Mouse (Mus musculus) left cerebral cortex, postnatal 14 days (tissue): ENCODE measurements around the gene Sdhc. TPM values are rescaled to one million over a fixed set of nuclear protein-coding genes. Genes with fewer than 3 reads are reported as not detected.
A peak's percentile ranks its signal among the peaks of the same experiment; 100 is the strongest.

Experiments used
- DNase-seq, 2 experiments: peaks; one replicate each; pipeline ENCODE4 v3.0.0; 2021 to 2022; ENCODE audit warnings: low spot score in 2 of 2, mixed read lengths in 1 of 2
- intact Hi-C: fragments of 180-260 bp; cut with DNase I; formaldehyde crosslinking; loops from one replicate; pipeline ENCODE4 v1.15.1; 2025
- total RNA-seq, 2 experiments: library from RNA; stranded (reverse); gene quantifications; 2 replicates each; pipeline ENCODE4 v1.2.3; 2021

The Sdhc gene
- total RNA-seq, 2 experiments from 2014 or later: 211 to 216 TPM

DNA sequence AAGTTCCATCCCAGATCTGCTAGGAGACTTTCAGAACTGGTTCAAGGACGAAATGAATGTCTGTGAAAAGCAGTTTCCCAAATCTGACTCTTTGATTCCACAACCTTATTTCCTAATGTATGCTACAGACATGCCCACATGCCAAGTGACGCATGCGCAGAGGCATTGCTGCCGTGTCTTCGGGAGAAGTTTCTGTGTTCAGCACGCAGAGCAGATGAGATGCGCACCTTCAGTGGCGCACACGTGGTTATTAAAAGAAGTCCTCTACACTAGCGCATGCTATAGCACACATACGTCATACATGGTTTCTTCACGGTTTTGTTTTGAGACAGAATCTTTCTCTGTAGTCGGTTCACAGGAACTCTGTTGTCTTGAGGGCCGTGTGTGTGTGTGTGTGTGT lies 31.0 kb downstream of the Sdhc start:
- intact Hi-C loops: loop anchor here (2.0 to 10.0 kb wide), 2 partner anchors 101 to 135 kb away; partner anchors contain the start of genes Adamts4 and Ndufs2
- no peak for DNase-seq

DNA sequence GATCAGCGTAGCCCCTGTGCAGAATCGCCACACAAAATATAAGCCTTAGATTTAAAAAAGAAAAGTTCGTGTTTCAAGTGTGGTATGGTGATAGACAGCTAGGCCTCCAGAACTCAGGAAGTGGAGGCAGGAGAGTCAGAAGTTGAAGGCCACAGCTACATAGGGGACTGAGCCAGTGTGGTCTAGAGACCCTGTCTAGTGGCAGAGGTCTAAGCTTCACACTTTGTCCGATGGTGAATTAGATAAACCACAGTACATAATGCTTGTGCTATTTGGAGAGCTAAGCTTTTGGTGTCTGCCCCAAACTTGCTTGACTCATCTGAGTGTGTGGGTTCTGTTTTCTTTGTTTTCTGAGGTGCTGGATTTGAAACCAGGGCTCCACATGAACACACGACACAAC lies 31.4 kb downstream of the Sdhc start:
- intact Hi-C loops: loop anchor here (2.0 to 10.0 kb wide), 2 partner anchors 102 to 136 kb away; partner anchors contain the start of genes Adamts4 and Ndufs2
- DNase-seq: no peak

DNA sequence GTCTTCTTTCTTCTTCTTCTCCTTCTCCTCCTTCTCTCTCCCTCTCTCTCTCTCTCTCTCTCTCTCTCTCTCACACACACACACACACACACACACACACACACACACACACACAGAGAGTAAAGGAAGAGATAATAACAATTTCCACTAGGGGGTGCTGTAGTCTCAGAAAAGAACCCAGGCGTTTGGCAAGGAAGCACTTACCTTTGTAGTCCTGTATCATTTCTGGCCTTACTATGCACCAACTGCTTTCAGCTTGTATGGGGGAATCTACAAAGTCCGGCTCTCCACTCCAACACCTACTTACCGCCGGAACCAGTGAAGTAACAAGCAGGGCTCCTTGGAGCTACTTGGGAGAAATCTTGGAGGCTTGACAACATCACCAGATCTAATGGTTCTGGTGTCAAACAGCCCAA lies 32.1 kb downstream of the Sdhc start:
- intact Hi-C loops: loop anchor here (2.0 to 10.0 kb wide), 2 partner anchors 103 to 137 kb away; partner anchors contain the start of genes Adamts4 and Ndufs2
- peak; percentile 77 to 89 for DNase-seq

DNA sequence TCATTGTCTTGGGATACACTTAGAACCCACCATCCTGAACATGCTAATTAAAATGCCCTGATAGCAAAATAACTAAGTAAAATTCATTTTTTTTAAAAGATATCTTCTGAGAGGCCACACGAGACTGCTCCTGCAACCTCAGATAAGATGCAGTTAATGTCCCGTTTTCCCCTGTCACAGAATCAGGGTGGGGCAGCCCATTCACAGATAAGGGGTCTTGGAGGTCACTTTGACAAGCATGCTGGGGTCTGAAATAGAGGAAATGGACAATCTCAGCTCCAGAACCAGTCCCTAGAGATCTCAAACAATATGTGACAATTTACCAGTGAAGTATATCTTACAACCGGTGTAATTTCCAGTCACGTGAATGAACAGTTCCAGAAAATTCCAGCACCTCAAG lies 34.1 kb downstream of the Sdhc start:
- intact Hi-C loops: loop anchor here (10.0 kb wide), 1 partner anchor 139 kb away; the partner anchor contains the start of genes Adamts4 and Ndufs2
- no peak for DNase-seq

DNA sequence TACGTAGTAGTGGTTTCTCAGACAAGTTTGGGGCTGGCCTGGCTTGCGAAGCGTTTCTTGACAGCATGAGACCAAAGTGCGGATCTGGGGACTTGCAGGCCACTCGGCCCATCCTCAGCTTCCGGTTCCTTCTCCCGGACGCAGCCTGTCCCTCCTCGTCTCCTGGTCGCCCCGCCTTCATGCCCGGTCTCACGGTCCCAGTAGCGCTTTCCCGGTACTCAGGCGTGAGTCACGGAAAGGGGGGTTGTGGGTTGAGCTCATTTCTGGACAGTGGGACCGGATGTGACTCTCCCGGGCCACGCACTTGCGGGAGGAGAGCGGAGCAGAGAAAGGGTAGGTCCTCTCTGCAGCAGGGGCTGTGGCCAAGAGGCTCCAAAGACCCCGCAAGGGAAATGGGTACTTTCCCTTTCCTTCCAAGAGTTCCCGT lies 36.5 kb downstream of the Sdhc start, which contains the start of gene Cfap126:
Gene Cfap126 (plus strand): TSS at position 46 of the 427 bp plus-strand sequence.
- DNase-seq: peak; percentile 34 to 37
- intact Hi-C loops: loop anchor here (10.0 kb wide), 1 partner anchor 141 kb away; the partner anchor contains the start of genes Adamts4 and Ndufs2

- intact Hi-C loops: loop anchor here (10.0 kb wide), 1 partner anchor 142 kb away; the partner anchor contains the start of genes Adamts4 and Ndufs2
- no peak for DNase-seq
Measured at GRCm38 (mm10) chr1:171112986-171113385, 37.4 kb downstream of the Sdhc start.

DNA sequence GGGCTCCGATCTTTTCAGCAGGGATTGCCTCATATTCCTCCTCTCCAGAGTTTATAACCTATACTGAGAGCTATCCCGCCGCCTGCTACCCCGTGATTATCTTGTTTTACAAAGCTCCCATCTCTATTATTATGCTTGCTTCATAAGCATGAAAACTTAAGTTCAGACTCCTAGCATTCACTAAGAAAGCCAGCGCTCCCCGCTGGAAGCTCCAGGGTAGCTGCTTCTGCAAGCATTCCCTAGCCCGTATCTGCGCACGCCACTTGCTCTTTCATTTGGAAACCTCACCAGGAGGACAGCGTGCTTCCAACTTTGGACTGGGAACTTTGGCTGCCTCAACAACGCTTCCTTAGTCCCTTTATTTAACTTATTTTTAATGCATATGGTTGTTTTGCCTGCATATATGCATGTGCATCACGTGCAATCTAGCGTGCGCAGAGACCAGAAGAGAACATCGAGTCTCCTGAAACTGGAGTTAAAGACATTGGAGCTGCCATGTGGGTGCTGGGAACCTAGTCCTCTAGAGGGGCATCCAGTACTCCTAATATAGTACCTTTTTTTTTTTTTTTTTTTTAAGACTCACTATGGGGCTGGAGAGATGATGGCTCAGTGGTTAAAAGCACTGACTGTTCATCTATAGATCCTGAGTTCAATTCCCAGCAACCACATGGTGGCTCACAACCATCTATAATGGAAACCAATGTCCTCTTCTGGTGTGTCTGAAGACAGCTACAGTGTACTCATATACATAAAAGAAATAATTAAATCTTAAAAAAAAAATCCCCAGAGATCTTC lies 38.4 kb downstream of the Sdhc start:
- intact Hi-C loops: loop anchor here (10.0 kb wide), 1 partner anchor 143 kb away; the partner anchor contains the start of genes Adamts4 and Ndufs2
- DNase-seq: peak; percentile 41 to 48

DNA sequence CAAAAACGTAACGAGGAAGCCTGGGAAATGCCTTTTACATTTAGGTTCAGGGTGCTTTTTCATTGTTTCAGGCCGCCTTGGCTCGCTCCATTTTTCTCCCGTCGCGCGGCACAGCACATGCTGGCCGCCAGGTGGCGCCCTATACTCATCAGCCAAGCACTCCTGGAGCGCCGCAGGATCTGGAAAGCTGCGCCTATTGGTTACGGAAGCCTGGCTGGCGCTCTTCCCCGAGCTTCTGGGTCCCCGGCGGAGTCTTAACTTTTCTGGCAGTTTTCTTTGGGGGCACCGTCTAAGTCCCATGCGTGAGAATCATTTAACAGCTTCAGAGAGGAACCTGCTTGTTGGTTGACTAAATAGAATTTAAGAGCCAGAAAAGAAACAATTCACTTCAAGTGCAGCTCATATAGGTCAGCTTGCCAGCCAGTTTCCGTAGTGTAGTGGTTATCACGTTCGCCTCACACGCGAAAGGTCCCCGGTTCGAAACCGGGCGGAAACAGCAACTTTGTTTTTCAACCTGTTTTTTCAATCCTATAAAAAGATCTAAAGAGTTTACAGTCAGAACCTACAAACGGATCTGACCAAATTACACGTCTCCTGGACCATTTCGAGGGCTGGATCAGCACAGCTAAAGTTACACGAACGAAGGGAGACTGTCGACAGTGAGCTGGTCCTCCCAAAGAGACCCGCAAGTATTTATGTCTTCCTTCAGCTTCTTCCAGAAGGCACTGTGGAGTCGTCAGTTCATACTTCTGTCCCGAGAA lies 39.2 kb downstream of the Sdhc start:
- intact Hi-C loops: loop anchor here (10.0 kb wide), 1 partner anchor 144 kb away; the partner anchor contains the start of genes Adamts4 and Ndufs2
- DNase-seq: peak; percentile 96 to 98

DNA sequence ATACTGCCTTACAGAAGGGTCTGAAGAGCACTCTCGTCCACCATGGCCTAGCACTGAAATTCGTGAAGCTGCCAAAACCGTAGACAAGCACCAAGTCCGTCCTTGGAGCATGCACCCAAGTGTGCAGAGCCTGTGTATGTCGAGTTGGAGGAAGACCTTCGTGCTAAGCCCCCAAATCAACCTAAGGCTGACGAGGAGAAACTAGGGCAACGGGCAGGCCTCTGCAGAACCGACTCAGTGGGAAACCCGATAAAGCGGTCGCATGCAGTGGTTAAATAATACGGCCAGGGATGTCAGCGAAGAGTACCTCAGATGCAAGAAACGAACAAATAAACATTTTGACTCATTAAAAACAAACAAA lies 39.8 kb downstream of the Sdhc start:
- intact Hi-C loops: loop anchor here (10.0 kb wide), 1 partner anchor 144 kb away; the partner anchor contains the start of genes Adamts4 and Ndufs2

GRCm38 (mm10) chr1:171109620-171110019 lies 40.8 kb downstream of the Sdhc start:
- DNase-seq: no peak
- intact Hi-C loops: loop anchor here (10.0 kb wide), 1 partner anchor 145 kb away; the partner anchor contains the start of genes Adamts4 and Ndufs2

More for the DNA sequence above, 39.8 kb downstream of the Sdhc start:
- no peak for DNase-seq

DNA sequence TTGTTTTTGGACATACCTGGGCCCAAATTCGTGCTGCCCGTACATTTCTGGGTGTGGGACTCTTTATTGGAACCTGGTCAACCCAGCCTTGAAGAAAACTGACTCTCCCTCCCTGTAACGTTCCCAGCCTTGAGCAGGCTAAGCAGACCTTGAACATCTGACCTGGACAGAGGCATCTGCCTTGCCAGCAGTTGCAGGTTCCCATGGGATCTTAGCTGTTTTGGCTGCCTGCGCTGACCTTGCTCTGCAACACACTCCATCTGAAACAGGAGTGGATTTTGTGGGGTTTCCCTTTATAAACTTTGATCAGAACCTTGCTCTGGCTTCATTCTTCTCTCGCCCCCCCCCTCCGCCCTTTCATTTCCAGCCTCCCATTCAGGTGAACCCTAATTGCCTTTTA lies 45.2 kb downstream of the Sdhc start:
- intact Hi-C loops: no loop called here
- DNase-seq: no peak

GRCm38 (mm10) chr1:171103179-171103840 lies 47.1 kb downstream of the Sdhc start:
- no peak for DNase-seq

DNA sequence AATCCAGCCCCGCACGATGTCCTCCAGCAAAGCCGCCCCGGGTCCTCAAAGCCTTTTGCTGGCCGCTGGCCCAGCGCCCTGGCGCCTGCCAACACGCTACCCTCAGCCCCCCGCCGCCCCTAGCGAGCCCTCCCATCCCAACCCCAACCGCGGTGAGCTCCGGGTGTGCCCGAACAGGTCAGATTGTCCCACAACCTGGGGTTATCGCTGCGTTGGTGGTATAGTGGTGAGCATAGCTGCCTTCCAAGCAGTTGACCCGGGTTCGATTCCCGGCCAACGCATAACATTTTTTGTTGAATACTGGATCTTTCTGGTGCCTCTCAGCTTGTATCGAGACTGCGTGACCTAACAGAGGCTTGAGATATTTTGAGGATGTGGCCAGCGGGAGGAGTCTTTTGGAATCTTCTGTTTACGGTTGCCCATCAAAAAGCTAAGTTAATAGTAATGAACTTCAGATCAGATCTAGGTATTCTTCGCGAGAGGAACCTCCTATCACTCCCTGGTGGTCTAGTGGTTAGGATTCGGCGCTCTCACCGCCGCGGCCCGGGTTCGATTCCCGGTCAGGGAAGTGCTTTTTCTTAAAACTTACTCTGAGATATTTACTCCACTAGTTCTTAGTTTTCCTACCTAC lies 47.7 kb downstream of the Sdhc start:
- intact Hi-C loops: loop anchor here (2.0 kb wide), 1 partner anchor 66 kb away; no protein-coding TSS in a partner anchor
- peak; percentile 87 to 93 for DNase-seq

More at GRCm38 (mm10) chr1:171103179-171103840, 47.1 kb downstream of the Sdhc start:
- intact Hi-C loops: loop anchor here (2.0 kb wide), 1 partner anchor 67 kb away; no protein-coding TSS in a partner anchor

- peak; percentile 87 to 93 for DNase-seq
- intact Hi-C loops: loop anchor here (2.0 kb wide), 1 partner anchor 65 kb away; no protein-coding TSS in a partner anchor
Measured at GRCm38 (mm10) chr1:171101733-171102546, 48.5 kb downstream of the Sdhc start.

GRCm38 (mm10) chr1:171101033-171101432 lies 49.4 kb downstream of the Sdhc start:
- intact Hi-C loops: no loop called here
- no peak for DNase-seq

GRCm38 (mm10) chr1:171097612-171098011 lies 52.8 kb downstream of the Sdhc start:
- no peak for DNase-seq
- intact Hi-C loops: no loop called here

GRCm38 (mm10) chr1:171097136-171097535 lies 53.3 kb downstream of the Sdhc start:
- intact Hi-C loops: no loop called here
- DNase-seq: no peak
